Mouse (Mus musculus): ENCODE results near the gene Gm17949.

DNA sequence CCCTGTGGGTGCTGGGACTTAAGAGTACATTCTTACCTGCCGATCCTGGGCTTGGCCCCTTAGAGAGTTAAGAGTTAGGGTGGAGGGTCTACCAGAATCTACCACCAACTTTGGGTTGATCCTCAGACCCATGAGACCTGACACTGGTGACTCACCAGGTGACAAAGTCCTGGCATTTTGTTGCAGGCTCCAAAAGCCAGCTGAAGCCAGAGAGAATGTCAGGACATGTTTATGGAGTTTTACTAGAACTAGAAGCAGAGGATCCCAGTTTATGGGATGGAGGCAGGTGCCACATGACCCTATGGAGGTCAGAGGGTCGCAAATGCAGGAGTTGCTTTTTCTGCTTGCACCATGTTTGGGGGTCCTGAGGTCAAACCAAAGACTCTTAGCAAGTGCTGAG is 14.8 kb upstream of the Gm17949 start:
- TF ChIP-seq CTCF (IDR thresholded peaks at IDR 0.05; ENCODE audit: low read depth, low read length) (no peak), GATA2 (IDR thresholded peaks at IDR 0.05; ENCODE audit: borderline replicate concordance, low read depth, low read length) (no peak)
